Mouse (Mus musculus) kidney, embryonic 16.5 days (tissue): Measurements from ENCODE around the gene Ppp1r9a. TPM values are rescaled to one million over a fixed set of nuclear protein-coding genes. Genes with fewer than 3 reads are reported as not detected.

ENCODE experiments used
- polyA plus RNA-seq: library from polyadenylated mRNA; unstranded; fragments of >200 nt; fragmentation: Nextera tagmentation; extraction: Ambion mirVana; gene quantifications from 2 replicates; pipeline ENCODE4 v1.2.1, GENCODE M21; 2015

Gene Ppp1r9a
- polyA plus RNA-seq, 1 experiment from 2014 or later, result 14.9 TPM

Other genes with a start within 250 kb of the Ppp1r9a start
- gene Sgce, start 155.7 kb upstream of the Ppp1r9a start, polyA plus RNA-seq, result 47.4 and 50.8 TPM in 2 replicates
- gene Peg10, start 155.6 kb upstream of the Ppp1r9a start, polyA plus RNA-seq, result 2.7 and 3.1 TPM in 2 replicates